Mouse (Mus musculus): ENCODE data around the gene 1700040F15Rik. TPM values are rescaled to one million over a fixed set of nuclear protein-coding genes. Genes with fewer than 3 reads are reported as not detected.

Gene 1700040F15Rik
- not detected for polyA plus RNA-seq (2017; shearing (Covaris generic))

GRCm38 (mm10) chrY:61101947-61102346 is at the start of gene 1700040F15Rik:
Gene 1700040F15Rik (plus strand): TSS chrY:61102247.

